Mouse (Mus musculus) embryonic facial prominence, embryonic 10.5 days (tissue): ENCODE results near the gene Gfod1. TPM values are rescaled to one million over a fixed set of nuclear protein-coding genes. Genes with fewer than 3 reads are reported as not detected.

Source experiments
- DNase-seq: peaks from one replicate; pipeline ENCODE4 v3.0.0-alpha.2; 2017; ENCODE audit warnings: low spot score
- H3K27ac ChIP-seq: fragments of 300-500 bp; sonication (generic); replicated peaks from 2 replicates; pipeline ENCODE4 v1.5.1; 2016; ENCODE audit warnings: mild to moderate bottlenecking
- H3K27me3 ChIP-seq: fragments of 300-500 bp; sonication (generic); replicated peaks from 2 replicates; pipeline ENCODE4 v1.6.1; 2016; ENCODE audit warnings: low read depth, mild to moderate bottlenecking; ENCODE audit not compliant: poor library complexity, severe bottlenecking
- H3K36me3 ChIP-seq: fragments of 300-500 bp; sonication (generic); replicated peaks from 2 replicates; pipeline ENCODE4 v1.6.1; 2016; ENCODE audit warnings: mild to moderate bottlenecking, moderate library complexity
- H3K4me1 ChIP-seq: fragments of 300-500 bp; sonication (generic); 2 replicates; pipeline ENCODE4 v1.6.1; 2016
- H3K4me3 ChIP-seq: fragments of 300-500 bp; sonication (generic); 2 replicates; pipeline ENCODE4 v1.5.1; 2016; ENCODE audit warnings: mild to moderate bottlenecking, moderate library complexity
- H3K9me3 ChIP-seq: fragments of 300-500 bp; sonication (generic); 2 replicates; pipeline ENCODE4 v1.6.1; 2016; ENCODE audit warnings: mild to moderate bottlenecking
- WGBS: fragments of 180-500 bp; shearing (Covaris S2); methylation state at CpG from one replicate; pipeline ENCODE4 v1.1.7; 2016; 5-methylcytosine and 5-hydroxymethylcytosine counted together
- polyA plus RNA-seq: library from polyadenylated mRNA; unstranded; fragments of >200 nt; fragmentation: Nextera tagmentation; extraction: Ambion mirVana; gene quantifications from 2 replicates; pipeline ENCODE4 v1.2.1, GENCODE M21; 2016

Gfod1 gene
- polyA plus RNA-seq, 1 experiment from 2014 or later, result 0.40 TPM

- Histone ChIP-seq H3K27ac (no peak overlapping the region), H3K4me1 (peaks cover 36% of the 10 kb centered on the region), H3K36me3 (no peaks in the 10 kb centered on the region), H3K9me3 (no peaks in the 10 kb centered on the region), H3K4me3 (no peak overlapping the region), H3K27me3 (peaks cover 39% of the 10 kb centered on the region)
- DNase-seq, result peak; percentile 26
- 29% methylated on average over 4 of the region's 4 CpGs for WGBS
These were observed 34.3 kb downstream of the Gfod1 start for GRCm38 (mm10) chr13:43269460-43270219.

DNA sequence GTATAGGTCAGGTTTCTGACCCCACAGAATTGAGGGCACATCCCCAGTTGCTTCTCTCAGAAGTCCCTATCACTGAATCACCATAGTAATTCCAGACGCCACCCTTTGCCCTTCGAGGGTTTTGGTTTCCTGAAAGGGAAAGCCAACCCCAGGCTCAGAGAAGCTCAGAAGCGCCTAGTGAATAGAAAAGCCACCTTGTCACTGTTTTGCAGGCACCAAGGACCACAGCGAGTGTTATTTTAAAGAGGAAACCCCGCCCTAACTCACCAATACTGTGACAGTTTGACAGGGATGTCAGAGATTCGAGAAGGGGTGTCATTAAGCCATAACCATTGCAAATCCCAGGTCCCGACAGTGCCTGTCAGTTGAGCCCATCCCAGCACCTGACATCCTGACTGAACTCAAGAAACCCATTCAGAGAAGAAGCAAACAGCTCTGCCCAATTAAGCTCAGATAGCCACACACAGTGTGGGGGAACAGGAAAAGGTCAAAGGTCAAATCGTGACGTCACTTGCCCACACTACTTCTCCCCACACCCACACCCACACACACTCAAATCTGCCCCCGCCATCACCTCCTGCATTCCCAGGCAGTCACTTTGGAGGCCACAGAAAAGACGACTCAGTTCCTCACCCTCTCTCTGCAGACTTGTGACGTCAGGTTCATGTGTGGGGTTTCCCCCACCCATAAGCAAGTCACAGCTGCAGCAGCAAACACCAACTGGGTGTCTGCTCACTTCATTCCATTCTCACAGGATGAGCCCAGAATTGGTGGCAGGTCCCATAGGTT is 35.2 kb downstream of the Gfod1 start:
- DNase-seq, result no peak
- Histone ChIP-seq H3K4me3 (no peak overlapping the region), H3K4me1 (peaks cover 36% of the 10 kb centered on the region), H3K27me3 (peaks cover 36% of the 10 kb centered on the region), H3K27ac (no peak overlapping the region), H3K9me3 (no peaks in the 10 kb centered on the region), H3K36me3 (no peaks in the 10 kb centered on the region)
- WGBS, result 50% methylated on average over 12 of the region's 12 CpGs

DNA sequence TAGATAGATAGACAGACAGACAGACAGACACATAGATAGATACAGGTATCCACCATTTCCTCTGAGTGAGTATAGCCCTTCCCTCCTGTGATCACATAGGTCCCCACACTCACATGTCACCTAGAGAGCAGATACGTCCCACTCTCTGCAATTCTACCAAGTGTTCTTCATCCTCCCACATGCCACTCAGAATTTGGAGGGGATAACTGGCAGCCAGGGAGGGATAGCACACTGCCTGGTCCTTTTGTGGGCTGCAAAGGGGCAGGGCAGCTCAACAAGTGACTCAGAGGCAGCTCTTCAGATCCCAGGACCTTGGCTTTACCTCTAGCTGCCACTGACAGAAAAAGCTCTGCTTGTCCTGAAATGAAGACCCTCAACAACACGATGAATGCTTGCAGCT is 36.1 kb downstream of the Gfod1 start:
- 92% methylated on average over 2 of the region's 2 CpGs for WGBS
- Histone ChIP-seq H3K9me3 (no peaks in the 10 kb centered on the region), H3K36me3 (no peaks in the 10 kb centered on the region), H3K27me3 (peaks cover 31% of the 10 kb centered on the region), H3K4me1 (peaks cover 36% of the 10 kb centered on the region), H3K27ac (no peak overlapping the region), H3K4me3 (no peak overlapping the region)
- no peak for DNase-seq

DNA sequence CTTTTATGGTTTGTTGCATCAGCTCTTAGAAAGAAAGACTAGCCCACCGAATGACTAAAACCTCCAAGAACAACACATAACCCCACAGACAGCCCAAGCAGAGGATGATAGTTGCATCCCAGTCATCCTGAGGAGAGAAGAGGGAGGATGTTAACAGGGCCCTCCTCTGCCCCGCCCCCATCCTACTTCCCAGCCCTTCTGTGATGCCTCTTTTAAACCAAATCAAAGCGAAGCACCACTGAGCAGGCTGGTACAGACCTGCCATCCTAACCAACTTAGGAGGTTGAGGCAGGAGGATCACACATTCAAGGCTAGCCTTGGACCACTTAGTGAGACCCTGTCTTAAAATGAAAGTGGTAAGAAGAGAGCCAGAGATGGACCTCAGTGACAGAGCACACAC is 36.8 kb downstream of the Gfod1 start:
- no peaks in the 10 kb centered on the region for H3K36me3 ChIP-seq
- H3K27ac ChIP-seq, result no peak overlapping the region
- peaks cover 31% of the 10 kb centered on the region for H3K4me1 ChIP-seq
- WGBS, result 82% methylated on average over 3 of the region's 3 CpGs
- DNase-seq, result no peak
- H3K27me3 ChIP-seq, result peaks cover 24% of the 10 kb centered on the region
- no peak overlapping the region for H3K4me3 ChIP-seq
- H3K9me3 ChIP-seq, result no peaks in the 10 kb centered on the region

- no peak for DNase-seq
- Histone ChIP-seq H3K9me3 (no peaks in the 10 kb centered on the region), H3K27me3 (peaks cover 15% of the 10 kb centered on the region), H3K36me3 (no peaks in the 10 kb centered on the region), H3K27ac (no peak overlapping the region), H3K4me3 (no peak overlapping the region), H3K4me1 (peaks cover 31% of the 10 kb centered on the region)
- WGBS, result 92% methylated on average over 10 of the region's 10 CpGs
These were observed 37.6 kb downstream of the Gfod1 start for GRCm38 (mm10) chr13:43266333-43266732.

GRCm38 (mm10) chr13:43265116-43265515 is 38.9 kb downstream of the Gfod1 start:
- peaks cover 27% of the 10 kb centered on the region for H3K4me1 ChIP-seq
- no peaks in the 10 kb centered on the region for H3K36me3 ChIP-seq
- H3K27me3 ChIP-seq, result peaks cover 10% of the 10 kb centered on the region
- H3K4me3 ChIP-seq, result no peak overlapping the region
- H3K9me3 ChIP-seq, result no peaks in the 10 kb centered on the region
- no peak overlapping the region for H3K27ac ChIP-seq
- WGBS, result 52% methylated on average over 4 of the region's 4 CpGs
- DNase-seq, result no peak

DNA sequence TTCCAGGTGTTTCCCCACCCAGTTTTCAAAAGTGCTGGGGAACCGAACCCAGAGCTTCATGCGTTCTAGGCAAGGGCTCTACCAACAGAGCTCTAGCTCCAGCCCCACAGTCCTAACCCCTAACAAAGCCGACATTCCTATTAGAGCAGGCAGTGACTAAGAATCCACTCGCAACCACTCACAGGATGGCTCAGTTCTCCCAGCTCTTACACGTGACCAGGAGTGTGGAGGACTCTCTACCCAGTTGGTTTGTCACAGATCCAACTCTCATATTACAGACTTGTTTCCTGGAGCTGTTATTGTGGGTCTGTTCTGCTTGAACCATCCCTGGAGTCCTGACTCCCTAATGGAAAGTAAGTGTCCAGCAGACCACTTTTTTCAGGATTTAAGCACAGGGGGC is 40.3 kb downstream of the Gfod1 start:
- DNase-seq, result no peak
- Histone ChIP-seq H3K36me3 (no peaks in the 10 kb centered on the region), H3K27me3 (peaks cover 10% of the 10 kb centered on the region), H3K9me3 (no peaks in the 10 kb centered on the region), H3K27ac (no peak overlapping the region), H3K4me1 (peaks cover 12% of the 10 kb centered on the region), H3K4me3 (no peak overlapping the region)
- WGBS, result 85% methylated on average over 5 of the region's 5 CpGs

DNA sequence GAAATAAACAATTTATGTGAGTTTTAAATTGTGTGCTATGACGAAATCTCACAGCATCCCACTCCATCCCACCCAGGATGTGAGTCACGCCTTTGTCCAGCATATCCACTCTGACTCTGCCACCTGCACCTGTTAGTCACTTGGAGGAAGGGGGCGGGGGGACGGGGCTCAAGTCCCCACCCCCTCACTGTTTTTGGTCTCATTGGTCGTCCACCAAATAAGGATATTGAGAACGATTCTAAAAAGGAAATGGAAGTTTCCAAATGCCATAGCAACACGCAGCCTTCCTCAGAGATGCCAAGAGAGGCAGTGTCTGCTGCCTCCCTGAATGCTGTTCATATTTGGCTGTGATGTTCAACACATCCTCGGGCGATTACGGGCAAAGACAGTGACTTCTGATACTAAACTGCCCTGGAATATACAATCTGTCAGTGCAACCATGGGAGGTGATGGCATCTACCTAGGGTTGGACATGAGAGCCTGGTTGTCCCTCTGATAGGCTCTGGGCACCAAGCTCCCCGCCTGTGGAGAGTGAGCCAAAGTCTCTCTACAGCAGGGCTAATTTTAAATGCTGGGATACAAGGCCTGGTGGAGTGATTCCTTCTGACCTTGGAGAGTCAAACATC is 41.7 kb downstream of the Gfod1 start:
- Histone ChIP-seq H3K27ac (no peak overlapping the region), H3K9me3 (no peaks in the 10 kb centered on the region), H3K4me1 (peaks cover 4% of the 10 kb centered on the region; the same call in 1 of the 2 replicates), H3K27me3 (peaks cover 3% of the 10 kb centered on the region; the same call in 1 of the 2 replicates), H3K36me3 (no peaks in the 10 kb centered on the region), H3K4me3 (no peak overlapping the region)
- 91% methylated on average over 11 of the region's 11 CpGs for WGBS
- DNase-seq, result no peak

- no peak overlapping the region for H3K27ac ChIP-seq
- H3K27me3 ChIP-seq, result 0 out of 2 replicates have a peak, but pooled peaks cover 3% of the 10 kb centered on the region
- DNase-seq, result no peak
- H3K4me3 ChIP-seq, result no peak overlapping the region
- no peaks in the 10 kb centered on the region for H3K36me3 ChIP-seq
- peaks cover 4% of the 10 kb centered on the region; the same call in 1 of the 2 replicates for H3K4me1 ChIP-seq
- 66% methylated on average over 3 of the region's 3 CpGs for WGBS
- H3K9me3 ChIP-seq, result no peaks in the 10 kb centered on the region
These were observed 42.7 kb downstream of the Gfod1 start for GRCm38 (mm10) chr13:43261287-43261686.

- no peak for DNase-seq
- Histone ChIP-seq H3K27ac (no peak overlapping the region), H3K4me1 (peaks cover 4% of the 10 kb centered on the region; the same call in 1 of the 2 replicates), H3K4me3 (no peak overlapping the region), H3K36me3 (no peaks in the 10 kb centered on the region), H3K9me3 (no peaks in the 10 kb centered on the region), H3K27me3 (0 out of 2 replicates have a peak, but pooled peaks cover 3% of the 10 kb centered on the region)
- WGBS, result 80% methylated on average over 6 of the region's 6 CpGs
These were observed 43.2 kb downstream of the Gfod1 start for GRCm38 (mm10) chr13:43260731-43261130.

- 91% methylated on average over 2 of the region's 2 CpGs for WGBS
- DNase-seq, result no peak
- Histone ChIP-seq H3K27ac (no peak overlapping the region), H3K4me1 (peaks cover 8% of the 10 kb centered on the region; the same call in 1 of the 2 replicates), H3K4me3 (no peak overlapping the region), H3K36me3 (no peaks in the 10 kb centered on the region), H3K9me3 (no peaks in the 10 kb centered on the region), H3K27me3 (no peaks in the 10 kb centered on the region)
These were observed 47.5 kb downstream of the Gfod1 start for GRCm38 (mm10) chr13:43256447-43256846.

- H3K27ac ChIP-seq, result no peak overlapping the region
- H3K36me3 ChIP-seq, result no peaks in the 10 kb centered on the region
- 52% methylated on average over 5 of the region's 5 CpGs for WGBS
- DNase-seq, result no peak
- H3K4me1 ChIP-seq, result peaks cover 12% of the 10 kb centered on the region
- H3K27me3 ChIP-seq, result no peaks in the 10 kb centered on the region
- H3K9me3 ChIP-seq, result no peaks in the 10 kb centered on the region
- H3K4me3 ChIP-seq, result no peak overlapping the region
These were observed 50.4 kb downstream of the Gfod1 start for GRCm38 (mm10) chr13:43253526-43253925.
